Mouse (Mus musculus) heart, postnatal 10 days (tissue): ENCODE measurements around the gene Snd1. TPM values are rescaled to one million over a fixed set of nuclear protein-coding genes. Genes with fewer than 3 reads are reported as not detected.
A peak's percentile ranks its signal among the peaks of the same experiment; 100 is the strongest.

Experiments
- DNase-seq, 2 experiments: peaks; one replicate each; pipeline ENCODE4 v3.0.0; 2021
- intact Hi-C: fragments of 180-260 bp; cut with DNase I; formaldehyde crosslinking; loops from one replicate; pipeline ENCODE4 v1.15.1; 2025
- total RNA-seq, 2 experiments: library from RNA; stranded (reverse); gene quantifications; 2 replicates each; pipeline ENCODE4 v1.2.3; 2021

The Snd1 gene
- total RNA-seq, 2 experiments from 2014 or later: 91.2 to 105 TPM

DNA sequence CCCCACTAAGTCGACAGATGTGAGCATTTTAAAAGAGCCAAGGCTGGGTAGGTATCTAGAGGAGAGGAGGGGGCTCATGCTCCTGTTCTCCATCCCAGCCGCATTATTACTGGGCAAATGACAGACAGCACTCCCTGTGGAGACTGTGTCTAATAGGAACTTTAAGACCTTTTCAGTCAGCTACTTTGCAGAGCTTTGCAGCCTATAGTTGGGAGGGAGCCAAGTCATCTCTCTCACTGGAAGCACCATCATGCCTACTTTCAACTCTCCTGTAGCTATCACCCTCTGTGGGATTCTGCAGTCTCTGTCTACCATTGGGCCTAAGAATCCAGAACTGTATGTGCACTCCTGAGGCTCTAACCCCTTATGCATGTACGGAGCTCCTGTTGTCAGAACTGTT, 351.0 kb downstream of the Snd1 start:
- intact Hi-C loops: no loop called here
- DNase-seq: no peak

DNA sequence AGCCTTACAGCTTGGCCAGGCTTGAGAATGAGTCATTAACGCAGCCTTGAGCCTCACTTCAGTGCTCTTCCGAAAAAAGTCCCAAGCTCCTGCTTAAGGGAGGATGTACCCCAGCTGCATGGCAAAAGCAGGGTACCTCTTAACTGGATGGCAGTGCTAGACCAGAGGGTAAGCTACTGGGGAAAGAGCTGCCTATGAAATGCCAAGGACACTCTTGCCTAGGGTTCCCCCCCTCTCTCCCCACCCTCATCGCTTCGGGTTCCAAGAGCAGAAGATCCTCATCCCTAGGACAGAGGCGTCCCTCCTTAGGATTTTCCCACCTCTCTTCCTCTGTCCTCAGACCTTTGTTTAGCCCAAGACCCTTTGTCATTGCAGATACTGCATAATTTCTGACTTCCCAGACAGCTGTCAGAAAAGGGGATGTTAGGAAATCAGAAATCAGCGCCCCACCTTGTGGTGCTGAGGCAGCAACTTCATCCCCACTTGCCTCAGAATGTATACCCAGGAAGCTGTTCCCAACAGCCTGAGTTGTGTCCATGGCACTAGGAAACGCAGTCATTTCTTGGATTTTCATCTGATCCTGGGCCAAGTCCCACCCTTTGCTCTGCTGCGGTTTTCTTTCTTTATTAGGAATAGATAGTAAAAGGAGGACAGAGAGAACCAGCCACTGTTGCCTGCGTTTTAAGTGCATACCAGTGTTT, 351.9 kb downstream of the Snd1 start:
- no peak for DNase-seq
- intact Hi-C loops: no loop called here

DNA sequence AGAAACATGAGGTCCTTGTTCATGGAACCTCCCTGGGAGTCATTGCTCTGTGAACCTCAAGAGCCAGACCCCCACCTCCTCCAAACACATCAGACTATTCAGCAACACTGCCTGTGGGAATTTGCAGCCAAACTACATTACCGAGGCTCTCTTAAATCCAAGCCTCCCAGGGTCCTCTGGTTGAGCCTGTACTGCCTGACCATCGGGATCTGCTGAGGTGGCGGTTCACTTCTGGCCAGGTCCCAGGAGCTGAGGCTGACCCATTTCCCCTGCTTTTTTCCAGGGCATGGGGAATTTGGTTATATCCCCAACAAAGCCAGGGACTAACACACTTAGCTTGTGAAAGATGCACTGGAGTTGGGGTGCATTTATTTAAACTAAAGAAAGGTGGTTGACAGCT, 352.6 kb downstream of the Snd1 start:
- intact Hi-C loops: no loop called here

DNA sequence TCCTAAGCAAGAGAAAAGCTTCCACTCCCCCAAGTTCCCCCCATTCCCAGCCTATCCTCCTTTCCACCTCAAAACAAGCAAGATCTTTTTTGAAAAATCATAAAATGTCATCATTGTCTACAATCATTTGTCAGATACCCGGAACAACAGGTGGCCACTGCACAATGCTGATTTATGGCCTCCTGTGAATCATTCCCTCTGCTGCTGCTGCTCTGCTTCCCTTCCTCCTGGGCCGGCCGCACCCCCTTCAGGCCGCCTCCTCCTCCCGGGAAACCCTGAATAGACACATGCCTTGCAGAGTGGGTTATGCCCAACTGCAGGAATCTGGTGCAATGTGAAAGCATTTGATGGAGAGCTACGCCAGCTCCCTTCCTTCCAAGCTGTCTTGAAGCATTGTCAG, 353.7 kb downstream of the Snd1 start:
- DNase-seq: no peak
- intact Hi-C loops: no loop called here

More for the DNA sequence above, 352.6 kb downstream of the Snd1 start:
- DNase-seq: no peak

DNA sequence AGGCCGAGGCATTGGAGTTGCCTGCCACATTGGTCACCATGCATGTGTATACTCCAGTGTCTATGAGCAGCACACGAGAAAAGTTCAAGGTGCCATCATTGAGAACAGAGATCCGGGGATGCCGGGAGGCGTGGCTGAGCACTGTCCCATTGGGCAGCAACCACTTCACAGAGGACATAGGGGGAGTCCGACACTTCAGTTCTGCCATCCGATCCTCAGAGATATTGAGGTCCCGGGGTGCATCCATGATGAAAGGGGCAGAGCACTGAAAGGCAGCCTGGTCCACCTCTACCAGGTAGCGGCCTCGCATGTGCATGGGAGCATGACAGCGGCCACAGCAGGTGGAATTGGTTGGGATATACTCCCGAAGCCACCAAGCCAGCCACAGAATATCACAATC, 355.4 kb downstream of the Snd1 start:
- intact Hi-C loops: loop anchor here (5.0 to 10.0 kb wide), 2 partner anchors 243 to 296 kb away; no protein-coding TSS in a partner anchor
- no peak for DNase-seq

DNA sequence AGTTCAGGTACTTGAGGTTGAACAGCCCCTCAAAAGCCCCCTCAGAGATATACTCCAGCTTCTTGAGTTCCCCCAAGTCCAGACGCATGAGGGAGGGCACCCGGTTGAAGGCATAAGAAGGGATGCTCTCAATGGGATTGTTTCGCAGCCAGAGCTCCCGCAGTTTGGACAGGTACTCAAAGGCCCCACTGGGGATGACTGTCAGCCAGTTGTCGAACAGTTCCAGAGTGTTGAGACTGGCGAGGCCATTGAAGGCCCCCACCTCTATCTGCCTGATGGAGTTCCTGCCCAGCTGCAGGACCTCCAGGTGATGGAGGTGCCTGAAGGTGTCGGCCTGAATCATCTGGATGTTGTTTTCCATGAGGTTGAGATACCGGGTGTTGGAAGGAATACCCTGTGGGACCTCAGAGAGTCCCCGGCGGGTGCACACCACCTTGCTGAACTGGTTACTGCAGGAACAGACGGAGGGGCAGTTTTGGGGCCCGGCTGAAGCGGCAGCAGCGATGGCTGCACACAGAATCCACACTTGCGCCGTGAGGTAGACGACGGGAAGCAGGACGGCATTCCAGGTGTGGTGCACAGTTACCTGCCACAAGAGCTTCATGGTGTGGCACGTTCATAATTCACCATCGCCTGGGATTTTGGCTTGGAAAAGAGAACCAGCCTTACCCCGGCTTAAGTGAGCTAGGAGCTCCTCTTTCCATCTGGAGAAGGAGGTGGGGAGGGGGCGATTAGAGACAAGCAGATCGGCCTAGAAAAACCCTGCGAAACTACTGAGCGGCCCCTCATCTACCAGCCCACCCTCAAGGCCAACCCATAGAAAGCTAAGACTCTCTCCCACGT, 356.3 kb downstream of the Snd1 start, which contains the start of gene Lrrc4:
Gene Lrrc4 (minus strand): TSS at position 737 of the 843 bp plus-strand sequence.
- intact Hi-C loops: loop anchor here (5.0 to 10.0 kb wide), 2 partner anchors 244 to 296 kb away; no protein-coding TSS in a partner anchor
- no peak for DNase-seq

DNA sequence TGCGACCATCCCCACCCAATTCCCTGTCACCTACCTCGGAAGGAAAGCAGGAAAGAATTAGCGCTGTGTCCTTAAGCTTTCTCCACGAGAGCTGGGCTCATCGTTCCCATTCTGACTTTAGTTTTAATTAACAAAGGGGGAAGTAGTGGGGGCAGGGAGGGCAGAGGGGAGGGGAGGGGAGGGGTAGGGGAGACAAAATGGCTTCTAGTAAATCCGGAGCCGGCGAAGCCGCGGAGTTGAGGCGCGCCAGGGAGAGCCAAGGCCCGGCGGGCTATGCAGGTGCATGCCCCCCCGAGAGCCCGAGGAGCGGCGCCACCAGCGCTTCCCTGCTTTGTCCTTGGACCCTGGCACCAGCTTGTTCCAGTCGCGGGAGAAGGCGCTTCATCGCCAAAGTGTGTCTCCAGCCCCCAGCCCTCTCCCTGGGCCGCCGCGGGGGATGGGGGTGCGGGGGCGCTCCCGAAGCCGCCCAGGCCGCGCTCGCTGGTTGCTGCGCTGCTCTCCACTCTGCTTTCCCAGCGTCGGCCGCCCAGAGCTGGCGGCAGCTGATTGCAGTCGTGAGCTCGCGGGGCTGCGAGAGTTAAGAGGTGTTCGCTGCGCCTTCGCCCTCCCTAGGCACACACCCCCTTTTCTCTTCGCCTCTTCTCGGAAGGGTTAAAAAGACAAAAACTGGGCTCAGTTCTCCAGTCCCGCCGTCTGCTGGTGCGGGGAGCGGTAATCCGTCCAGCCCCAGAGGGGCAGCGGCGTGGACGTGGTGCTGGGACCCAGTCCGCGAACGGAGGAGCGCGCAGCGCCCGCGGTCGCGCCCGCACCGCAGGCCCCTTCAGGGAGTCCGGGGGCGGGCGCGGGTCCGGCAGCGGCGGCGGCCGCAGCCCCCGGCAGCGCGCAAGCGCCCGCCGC, 357.2 kb downstream of the Snd1 start:
- intact Hi-C loops: loop anchor here (5.0 to 10.0 kb wide), 2 partner anchors 245 to 297 kb away; no protein-coding TSS in a partner anchor
- peak; percentile 52 to 54 for DNase-seq

DNA sequence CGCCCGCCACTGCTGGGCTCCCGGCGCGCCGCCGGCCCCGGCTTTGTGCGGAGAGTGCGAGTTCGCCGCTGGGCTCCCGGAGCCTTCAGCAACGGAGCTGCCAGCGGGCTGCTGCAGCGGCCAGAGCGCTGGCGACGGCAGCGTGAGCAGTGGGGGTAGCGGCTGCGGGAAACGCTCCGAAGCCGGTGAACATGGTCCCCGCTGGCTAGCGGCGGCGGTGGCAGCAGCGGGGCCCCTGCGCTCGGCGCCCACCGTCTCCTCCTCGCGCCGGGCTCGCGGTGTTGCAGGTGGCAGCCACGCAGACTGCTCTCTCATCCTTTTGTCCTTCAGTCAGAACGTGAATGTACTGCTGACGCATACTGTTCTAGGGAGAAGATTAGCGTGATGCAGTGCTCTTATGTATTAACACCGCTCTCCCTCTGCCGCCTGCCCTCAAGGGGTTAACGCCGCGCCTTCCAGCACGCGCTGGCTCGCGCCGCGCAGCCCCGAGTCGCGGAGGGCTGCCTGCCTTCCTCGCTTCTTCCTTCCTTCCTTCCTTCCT, 357.9 kb downstream of the Snd1 start:
- peak in 1 of 2 experiments; percentile 54 for DNase-seq
- intact Hi-C loops: loop anchor here (5.0 to 10.0 kb wide), 2 partner anchors 246 to 298 kb away; no protein-coding TSS in a partner anchor

DNA sequence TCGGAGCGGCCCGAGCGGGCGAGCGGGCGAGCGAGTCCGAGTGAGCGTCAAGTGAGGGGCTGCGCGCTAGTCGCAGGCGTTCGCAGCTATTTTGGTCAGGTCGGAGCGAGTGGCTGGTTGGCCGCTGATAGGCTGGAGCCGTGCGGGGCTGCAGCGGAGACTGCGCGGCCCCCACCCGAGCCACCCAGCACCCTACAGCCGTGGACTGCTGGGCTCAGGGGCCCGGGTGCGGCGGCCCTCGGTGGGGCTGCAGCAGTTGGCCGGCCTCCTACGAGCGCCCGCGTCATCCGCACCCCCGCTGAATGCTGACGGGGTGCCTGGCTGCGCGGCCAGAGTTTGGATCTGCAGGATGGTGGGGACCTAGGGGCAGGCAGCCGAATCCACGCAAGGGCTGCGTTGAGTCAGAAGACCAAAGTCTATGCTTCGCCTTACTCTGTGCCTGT, 358.5 kb downstream of the Snd1 start:
- intact Hi-C loops: loop anchor here (5.0 to 10.0 kb wide), 2 partner anchors 246 to 299 kb away; no protein-coding TSS in a partner anchor
- peak; percentile 56 to 60 for DNase-seq

DNA sequence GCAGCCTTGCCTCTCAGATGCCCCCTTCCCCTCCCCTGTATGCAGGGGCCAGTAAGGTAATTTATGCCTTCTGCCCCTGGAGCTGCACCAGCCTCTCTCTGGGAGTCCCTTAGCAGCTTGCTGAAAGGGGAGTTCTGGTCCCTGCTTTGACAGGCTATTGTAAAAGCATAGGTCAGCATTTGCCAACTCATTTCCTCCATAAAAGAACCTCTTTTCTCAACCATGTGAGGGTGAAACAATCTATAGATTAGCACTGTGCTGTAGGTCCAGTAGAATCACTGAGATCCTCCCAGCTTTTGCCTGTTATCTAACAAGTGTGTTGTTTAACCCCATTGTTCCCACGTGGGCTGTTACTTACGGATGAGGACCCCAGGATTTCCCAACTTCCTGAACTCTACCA, 359.1 kb downstream of the Snd1 start:
- intact Hi-C loops: loop anchor here (5.0 to 10.0 kb wide), 2 partner anchors 247 to 299 kb away; no protein-coding TSS in a partner anchor

DNA sequence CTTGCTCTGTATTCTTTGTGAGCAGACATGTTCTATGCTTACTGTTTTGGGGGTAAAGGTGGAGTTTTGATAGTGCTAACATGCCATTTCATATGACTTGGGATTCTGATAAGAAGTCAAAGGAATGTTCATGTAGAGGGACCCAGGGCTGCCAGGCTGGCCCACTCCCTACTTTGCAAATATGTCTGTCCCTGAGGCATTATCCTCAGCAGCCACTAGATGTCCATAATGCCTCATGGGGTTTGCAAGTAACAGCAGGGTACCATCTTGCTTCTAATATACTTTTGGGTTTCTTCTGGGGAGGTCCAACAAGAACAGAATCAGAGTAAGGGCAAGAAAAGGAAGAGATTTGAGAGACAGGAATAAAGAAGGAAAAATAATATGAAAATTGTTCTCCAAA, 361.7 kb downstream of the Snd1 start:
- DNase-seq: no peak
- intact Hi-C loops: loop anchor here (5.0 to 10.0 kb wide), 2 partner anchors 186 to 302 kb away; no protein-coding TSS in a partner anchor

More for the DNA sequence above, 359.1 kb downstream of the Snd1 start:
- DNase-seq: no peak

DNA sequence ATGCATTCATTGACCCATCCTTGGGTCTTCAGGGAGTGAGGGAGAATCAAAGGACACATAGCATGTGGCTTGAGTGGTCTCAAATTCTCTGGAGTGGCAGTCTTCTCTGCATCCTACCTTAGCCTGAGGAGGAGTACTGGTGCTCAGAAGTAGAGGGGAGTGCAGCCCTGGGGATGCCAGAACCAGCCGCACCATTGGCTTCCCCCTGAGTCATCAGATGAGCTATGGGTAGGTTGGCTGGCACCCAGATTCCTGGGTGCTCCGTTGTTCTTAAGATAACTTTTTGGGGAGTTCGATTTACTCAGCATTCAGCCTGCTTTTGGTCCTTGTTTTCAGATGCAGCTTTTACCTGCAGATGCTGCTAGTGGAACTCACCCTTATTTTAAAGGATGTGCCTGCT, 366.6 kb downstream of the Snd1 start:
- DNase-seq: no peak
- intact Hi-C loops: no loop called here

DNA sequence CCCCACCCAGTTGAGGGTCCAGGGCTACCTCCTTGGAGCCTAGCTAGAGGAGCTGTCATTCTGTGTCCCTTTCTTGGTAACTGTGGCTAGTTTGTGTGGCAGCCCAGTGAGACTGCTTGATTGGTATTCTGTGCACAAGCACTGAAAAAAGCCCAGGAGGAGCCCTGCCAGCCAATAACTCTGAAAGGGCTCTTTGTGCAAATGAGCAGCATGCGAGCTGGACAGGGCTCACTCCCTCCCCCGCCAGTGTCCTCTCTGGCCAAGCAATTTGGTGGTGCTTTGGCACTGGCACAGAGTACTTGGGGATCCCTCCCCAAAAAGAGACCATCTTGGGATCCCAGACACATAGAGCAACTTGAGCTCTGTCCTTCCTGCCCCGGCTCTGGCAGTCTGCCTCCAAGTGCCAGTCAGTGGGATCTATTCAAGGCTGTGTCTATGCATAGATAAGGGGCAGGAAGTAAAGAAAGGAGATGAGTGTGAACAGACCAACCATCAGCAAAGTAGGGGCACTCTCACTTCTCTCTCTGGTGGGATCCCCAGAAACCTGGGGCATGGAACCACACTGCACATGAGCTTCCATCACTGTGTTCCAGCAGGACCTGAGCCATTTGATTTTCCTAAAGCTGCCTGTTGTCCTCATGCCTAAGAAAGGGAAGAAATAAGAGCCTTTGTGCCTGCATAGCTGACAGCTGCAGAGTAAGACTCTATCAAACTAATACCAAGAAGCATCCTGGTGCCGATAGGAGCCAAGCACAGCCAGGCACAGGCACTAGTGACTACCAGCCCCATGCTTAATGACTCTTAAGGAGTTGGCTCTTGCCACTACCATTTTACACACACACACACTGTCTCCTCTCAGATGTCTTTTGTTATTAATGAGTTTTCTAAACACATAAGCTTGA, 367.7 kb downstream of the Snd1 start:
- DNase-seq: no peak
- intact Hi-C loops: no loop called here

DNA sequence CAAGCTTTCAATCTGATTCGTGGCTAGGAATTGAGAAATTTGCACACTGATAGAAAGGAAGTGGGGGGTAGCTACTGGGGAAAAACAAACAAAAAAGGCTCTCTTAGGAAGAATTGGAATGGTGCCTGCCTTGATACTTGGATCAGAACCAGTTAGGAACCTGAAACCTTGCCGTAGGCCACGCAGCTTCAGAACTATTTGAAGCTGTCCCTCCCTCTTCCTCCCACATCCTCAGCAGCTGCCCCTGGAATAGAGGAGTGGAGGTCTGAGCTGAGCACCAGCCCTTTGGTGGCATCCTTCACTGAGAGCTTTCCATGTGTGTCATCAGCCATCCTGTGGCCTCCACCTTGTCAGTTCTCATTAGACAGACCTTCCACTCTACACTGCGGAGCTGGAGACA, 370.7 kb downstream of the Snd1 start:
- intact Hi-C loops: no loop called here
- no peak for DNase-seq

DNA sequence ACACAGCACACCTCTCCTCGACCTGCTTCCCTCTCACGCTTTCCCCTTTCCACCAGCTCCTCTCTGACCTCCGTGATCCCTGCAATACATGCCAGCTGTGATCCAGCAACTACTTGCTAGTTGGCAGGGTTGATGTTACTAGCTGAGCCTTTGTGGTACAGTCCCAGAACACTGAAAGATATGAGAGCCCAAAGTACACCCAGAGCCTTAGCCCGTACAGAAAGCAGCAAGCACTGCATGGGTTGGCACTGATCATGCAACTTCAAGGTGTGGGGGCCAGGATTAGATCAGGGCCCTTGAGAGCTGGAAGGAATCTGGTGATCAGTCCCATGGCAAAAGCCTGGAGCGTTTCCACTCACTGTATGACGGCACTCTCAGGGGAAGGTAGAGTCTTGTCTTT, 372.7 kb downstream of the Snd1 start:
- no peak for DNase-seq
- intact Hi-C loops: no loop called here

DNA sequence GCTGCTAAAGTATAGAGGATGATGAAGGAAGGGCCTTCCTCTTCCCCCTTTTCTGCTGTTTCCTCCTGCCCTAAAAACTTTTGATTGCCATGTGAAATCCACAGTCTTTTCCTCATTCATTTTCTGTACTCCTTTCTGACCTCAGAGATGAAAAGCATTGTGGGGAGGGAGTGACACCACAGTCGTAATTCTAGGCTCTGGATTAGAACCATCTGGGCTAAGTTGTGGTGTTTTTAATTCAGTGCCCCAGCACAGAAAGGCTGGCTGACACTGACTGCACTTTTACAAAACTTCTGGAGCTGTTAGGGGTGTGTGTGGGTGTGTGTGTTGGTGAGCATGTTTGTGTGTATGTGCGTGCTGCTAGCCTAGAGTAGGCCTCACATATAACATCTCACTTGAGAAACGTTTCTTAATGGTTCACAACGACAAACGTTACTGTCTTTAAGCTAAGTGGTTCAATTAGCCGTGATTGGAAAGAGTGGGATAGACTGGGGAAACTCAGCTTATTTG, 373.4 kb downstream of the Snd1 start:
- no peak for DNase-seq
- intact Hi-C loops: no loop called here

DNA sequence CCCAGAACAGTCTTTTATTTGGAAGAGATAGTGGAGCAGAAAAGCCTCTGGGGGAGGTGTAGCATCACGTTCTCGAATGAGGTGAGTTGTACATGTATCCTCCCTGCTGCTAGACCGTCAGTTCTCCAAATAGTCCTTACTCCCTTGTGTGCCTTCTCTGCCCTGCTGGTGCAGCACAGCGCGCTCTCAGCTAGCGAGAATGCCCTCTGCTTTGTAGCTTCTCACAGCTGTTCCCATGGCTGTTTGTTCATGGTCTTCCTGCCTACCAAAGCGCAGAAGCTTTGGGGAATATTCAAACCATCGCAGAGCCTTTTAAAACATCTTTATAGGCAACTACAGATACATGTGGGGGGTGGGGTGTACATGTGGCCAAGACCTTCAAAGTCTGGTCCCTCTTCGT, 374.0 kb downstream of the Snd1 start:
- no peak for DNase-seq
- intact Hi-C loops: no loop called here

DNA sequence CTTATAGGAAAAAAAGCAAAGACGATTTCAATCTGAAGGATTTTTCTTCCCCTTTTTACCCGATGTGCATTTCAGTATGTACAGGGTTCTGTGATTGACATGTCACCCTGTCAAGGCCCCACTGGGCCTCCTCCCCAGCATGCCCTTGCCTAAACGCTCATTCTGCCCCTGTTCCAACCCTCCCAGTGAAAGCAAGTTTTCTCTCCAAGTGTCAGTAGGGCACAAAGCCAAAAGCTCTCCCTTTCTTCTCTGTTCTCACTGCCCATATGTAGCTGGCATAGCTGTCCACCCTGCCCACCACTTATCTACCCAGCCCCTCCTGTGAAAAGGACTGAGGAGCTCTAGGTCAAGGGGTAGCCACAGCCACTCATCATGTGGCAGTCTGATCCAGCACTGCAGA, 374.4 kb downstream of the Snd1 start:
- intact Hi-C loops: no loop called here
- DNase-seq: no peak
